Mouse (Mus musculus) cerebellum, postnatal 4 days (tissue): ENCODE measurements at regions not wholly inside any gene's neighbourhood (a gene's known extent, or its start where the extent isn't known, plus 50 kb on each side); places are given as distances from the start of the nearest gene placed in this dataset.

Source experiments
- DNase-seq, 2 experiments: peaks; one replicate each; pipeline ENCODE4 v3.0.0; 2022; ENCODE audit warnings: low spot score in 2 of 2, mixed read lengths in 1 of 2

DNA sequence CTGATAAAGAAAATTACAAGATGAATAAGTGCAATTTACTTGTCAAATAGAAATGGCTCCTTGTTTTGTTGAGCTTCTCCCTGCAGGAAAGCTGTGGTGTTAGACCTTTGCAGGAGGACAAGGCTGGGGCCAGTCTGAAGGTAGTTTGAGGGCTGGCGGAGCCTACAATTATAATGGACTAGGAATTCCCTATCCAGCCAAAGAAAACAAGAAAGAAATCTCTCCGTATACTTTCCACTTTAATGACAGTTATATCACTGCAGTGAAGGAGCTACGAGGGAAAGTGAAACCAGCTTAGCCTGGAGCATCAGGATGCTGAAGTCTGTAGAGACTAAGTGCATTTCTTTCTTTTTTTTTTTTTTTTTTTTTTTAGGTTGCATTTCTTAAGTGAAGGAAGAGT is 104.8 kb upstream of the Sstr4 start:
- no peak for DNase-seq

DNA sequence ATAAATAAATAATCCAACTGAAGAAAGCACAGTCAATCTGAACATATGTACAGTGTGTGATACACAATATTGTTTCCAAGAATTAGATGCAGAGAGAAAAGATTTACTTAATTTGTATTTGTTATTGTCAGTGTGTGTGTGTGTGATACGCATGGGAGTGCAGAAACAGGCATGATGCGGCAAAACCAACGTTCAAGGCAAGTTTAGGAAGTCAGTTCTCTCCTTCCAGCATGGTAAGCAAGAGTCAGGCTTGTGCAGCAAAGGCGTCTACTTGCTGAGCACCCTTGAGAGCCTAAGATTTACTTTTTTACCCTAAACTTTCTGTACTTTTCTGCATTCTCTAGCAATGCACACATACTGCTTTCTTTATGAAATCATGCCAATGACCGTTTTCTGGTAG is 102.7 kb upstream of the Sstr4 start:
- DNase-seq, result no peak

DNA sequence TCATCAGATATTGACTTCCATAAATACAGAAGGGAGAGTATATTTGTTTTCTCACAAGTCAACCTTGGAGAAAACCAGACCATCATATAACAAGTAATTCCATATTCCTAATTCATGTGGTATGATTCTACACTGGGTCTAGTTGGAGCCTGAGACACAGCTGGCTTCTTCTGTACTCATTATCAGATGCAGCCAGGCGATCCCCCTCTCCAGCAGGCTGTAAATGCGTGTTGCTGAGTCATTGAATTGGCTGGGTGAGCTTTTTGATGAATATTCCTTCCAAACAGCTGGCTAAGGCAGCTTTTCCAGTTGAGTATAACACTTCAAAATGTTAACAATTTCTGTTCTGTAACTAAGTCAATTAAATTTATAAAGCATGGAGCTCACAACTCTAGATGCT is 102.2 kb upstream of the Sstr4 start:
- DNase-seq, result no peak

DNA sequence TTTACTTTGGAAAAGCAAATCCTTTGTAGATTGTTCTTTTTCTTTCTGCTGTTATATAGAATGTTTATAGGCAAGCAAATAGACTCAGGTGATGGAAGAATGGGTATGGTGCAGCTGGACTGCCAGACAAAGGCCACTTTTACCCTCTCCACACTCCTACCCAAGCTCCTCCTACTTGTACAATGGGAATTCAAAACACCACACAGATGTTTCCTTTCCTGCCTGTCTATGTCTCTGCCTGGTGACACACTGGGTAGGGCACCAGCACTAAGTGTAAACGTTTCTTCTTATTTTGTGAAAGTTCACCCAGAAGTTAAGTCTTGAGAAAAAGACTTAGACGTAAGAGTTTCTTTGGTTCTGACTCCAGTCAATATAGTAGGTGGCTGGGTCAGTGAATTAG is 94.3 kb upstream of the Sstr4 start:
- no peak for DNase-seq

DNA sequence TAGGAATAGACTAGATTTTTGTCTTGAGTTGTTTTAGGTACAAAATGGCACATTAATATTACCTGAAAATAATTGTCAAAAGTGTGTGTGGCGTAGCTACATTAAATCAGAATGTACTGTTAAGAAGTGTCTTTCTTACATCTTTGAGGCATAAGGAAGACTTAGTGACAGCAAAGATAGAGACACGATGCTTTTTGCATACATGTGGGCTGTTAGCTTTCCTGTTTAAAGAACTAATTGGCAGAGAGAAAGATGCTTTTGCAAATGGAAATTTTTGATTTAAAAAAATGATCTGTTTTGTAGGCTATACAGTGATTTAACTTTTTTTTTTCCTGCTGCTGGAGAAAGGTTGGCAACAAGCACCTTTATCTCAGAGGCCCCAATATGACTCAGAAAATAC is 82.9 kb upstream of the Sstr4 start:
- no peak for DNase-seq

DNA sequence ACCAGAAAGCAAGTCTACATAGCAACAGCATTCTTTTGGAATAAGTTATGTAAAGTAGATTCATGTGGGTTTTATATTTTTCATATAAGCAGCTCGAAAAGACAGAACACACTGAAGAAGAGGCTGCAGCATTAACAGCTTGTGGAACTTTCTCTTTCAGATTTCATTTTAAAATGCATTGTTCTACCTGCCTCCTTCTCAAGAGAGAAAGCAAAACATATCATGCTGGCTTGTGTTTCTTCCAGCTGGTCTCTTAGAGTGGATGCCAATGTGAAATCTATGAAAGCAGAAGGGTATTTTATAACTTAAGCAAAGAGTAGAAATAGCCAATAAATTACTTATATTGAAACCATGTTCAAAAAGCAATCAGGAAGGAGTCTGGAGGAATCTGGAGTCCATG is 74.2 kb upstream of the Sstr4 start:
- DNase-seq, result no peak

DNA sequence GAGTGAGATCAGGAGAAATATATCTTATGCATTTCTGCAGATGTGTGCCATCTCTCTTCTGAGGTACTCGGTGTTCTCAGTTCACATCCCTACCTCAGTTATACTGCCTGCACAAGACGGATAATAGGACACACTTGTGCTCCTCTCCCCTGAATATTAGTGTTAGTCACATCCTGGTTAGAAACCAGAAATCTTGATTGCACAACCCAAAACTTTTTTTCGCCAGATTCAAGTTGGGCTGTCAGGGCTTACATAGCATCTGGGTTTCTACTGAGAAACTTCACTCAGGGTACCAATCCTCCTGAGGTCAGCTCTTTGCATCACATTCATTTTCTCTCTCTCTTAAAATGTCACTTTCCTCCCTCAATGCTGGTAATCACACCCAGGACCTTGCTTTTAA is 69.8 kb upstream of the Sstr4 start:
- no peak for DNase-seq

DNA sequence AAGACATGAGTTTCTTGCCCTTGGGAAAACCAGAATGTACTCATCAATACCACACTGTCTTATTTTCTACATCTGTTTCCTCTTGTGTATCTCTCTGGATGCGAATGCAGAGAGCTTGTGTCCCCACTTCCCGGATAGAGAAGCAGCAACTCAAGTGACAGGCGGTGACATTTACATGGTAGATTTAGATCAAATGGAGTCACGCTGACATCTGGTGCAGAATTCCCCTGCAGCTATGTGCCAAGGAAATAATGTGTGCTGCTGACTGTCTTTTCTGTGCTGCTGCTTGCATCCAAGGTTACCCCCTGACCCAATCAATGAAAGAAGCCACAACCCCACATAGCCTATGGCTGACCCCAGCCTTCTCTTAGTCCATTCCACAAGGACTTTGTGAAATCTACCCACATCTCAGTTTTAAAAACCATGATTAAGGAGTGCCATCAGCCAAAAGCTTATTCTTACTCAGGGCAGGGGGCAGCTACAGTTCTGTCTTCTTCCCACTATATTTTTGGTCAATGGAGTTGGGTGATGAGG is 69.2 kb upstream of the Sstr4 start:
- DNase-seq, result no peak

DNA sequence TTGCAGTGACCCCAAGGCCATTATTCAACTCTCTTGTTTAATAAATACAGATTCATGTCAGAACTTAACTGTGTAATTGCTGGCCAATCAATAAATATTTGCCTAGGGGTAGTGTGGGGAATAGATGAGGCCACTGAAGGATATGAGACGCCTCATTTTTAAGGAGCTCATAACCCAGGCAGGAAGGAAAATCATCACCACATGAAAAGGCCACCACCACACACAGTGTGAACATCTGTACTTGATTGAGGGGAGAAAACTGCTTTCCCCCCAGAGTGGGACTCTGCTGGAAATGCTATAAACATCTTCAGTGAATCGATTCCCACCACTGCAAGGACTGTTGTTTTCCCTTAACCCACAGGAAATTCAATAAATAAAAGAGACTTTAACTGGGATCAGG is 68.7 kb upstream of the Sstr4 start:
- no peak for DNase-seq

DNA sequence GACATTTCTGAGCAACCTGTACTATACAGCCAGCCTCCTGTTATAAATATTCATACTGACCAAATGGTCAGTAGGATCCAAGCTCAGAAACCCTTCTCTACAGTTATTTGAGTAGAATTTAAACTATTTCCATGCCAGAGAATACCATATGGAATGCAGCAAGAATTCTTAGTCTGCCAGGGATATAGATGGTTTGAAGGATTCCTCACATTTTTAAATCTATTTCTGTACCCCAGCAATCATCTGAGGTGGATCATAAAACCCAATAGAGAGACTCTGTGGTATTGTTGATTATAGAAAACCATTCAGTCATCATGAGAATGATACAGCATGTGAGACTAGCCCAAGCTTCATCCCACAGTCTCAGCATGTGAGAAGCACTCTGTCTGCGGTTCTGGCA is 67.6 kb upstream of the Sstr4 start:
- DNase-seq, result no peak

DNA sequence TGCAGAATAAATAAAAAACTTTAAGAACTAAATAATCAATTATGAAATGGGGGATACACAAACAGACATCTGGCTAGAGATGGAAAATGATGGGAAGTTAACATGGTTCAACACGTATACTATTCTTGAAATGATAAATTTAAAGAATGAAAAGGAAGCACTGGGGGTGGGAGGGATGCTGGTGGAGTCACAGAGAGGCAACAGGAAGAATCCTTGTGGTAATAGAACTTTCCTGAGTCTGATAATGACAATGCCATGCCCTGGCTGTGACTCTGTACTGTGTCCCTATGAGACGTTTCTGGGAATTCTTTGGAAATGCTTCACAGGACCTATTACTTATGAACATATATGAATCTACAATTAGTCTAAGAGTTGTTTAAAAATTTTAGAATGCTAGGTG is 64.8 kb upstream of the Sstr4 start:
- no peak for DNase-seq

DNA sequence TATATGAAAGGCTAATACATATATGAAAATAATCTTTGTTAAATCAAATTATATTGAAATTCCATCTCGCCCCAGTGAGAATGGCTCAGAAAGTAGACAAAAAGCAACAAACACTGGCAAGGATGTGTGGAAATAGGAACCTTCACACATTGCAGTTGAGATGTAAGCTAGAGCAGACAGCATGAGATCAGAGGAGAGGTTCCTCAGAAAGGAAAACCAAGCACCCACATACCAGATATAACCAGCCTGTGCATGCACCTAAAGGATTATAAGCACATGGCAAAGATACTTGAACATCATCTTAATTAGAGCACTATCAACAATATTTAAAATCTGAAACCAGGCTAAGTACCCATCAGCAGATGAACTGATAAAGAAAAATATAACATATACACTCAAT is 60.6 kb upstream of the Sstr4 start:
- DNase-seq, result no peak

DNA sequence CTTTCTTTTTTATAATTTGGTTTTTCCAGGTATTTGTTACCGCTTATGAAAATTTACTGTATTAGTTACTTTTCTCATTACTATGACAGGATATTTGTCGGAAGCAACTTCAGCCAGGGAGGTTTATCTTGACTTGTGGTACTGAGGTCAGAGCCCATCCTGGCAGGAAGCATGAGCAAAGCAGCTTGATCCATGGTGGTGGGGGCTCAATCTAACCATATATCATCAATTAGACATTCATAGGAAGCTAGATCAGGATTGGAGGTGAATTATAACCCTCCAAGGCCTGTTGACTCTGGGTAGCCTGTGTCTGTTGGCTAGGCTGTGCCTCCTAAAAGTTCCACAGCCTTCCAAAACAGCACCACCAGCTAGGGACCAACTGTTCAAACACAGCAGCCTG is 58.5 kb upstream of the Sstr4 start:
- no peak for DNase-seq

DNA sequence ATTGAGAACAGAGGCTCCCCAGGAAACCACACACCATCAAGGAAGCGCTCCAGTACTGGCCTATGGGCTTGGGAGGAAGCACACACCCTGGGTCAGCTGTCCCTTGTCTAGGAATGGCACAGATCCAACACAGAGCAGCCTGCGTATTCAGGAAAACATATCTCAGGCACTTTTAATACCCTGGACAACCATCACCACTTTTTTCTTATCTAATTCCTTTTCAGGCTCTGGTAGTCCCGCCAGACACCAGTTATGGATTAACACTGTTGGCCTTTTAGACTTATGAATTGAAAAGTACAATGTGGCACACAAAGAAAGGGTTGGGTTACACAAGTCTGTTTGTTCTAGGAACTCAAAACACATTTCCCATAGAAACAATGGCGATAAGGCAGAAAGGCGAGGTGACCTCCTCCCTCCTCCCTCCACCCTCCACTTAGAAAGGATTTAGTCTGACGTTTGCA is 56.8 kb upstream of the Sstr4 start:
- DNase-seq, result no peak

DNA sequence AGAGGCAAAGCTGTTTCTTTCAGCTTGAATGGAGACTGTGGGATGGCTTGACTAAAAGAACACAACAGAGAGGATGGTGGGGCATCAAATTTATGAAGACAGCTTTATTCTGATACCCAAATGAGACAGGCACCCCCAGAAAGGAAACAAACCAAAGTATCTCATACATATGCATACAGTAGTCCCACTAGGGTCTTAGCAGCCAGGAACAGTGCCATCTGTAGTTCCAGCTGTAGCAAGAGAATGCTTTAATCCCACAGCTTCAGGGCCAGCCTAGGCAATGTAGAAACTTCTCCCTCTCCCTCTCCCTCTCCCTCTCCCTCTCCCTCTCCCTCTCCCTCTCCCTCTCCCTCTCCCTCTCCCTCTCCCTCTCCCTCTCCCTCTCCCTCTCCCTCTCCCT is 56.2 kb upstream of the Sstr4 start:
- no peak for DNase-seq

DNA sequence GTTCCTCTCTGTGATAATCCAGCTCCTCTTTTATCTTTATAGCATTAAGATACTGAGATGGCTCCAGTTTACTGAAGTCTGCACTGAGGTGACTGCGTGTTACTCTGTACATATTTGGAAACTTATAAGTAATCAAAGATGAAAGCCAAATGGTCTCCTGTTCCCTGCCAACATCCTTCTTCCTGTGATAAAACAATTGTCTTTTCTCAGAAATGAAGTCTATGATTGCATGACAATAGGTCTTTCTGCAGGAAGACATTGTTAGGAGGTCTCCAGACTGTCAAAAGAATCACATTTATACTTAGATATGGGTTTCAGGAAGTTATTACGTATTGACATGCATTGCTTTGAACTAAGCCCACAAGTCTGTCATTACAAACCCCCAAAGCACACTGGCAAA is 51.0 kb upstream of the Sstr4 start:
- no peak for DNase-seq
